Mouse (Mus musculus): ENCODE measurements around the gene Btbd9. TPM values are rescaled to one million over a fixed set of nuclear protein-coding genes. Genes with fewer than 3 reads are reported as not detected.

The Btbd9 gene
- polyA plus RNA-seq, 1 experiment = 21.0 TPM

GRCm38 (mm10) chr17:30181554-30181953 is 394.7 kb downstream of the Btbd9 start:
- no peak overlapping the region for H3K27ac ChIP-seq (ENCODE audit: control insufficient read depth, insufficient read depth, low read depth, low read length, poor library complexity)
- TF ChIP-seq CTCF (IDR thresholded peaks at IDR 0.05; ENCODE audit: control insufficient read depth, insufficient read depth, low read length) (no peak), POLR2A (IDR thresholded peaks at IDR 0.05; ENCODE audit: borderline replicate concordance, control insufficient read depth, low read depth, low read length) (no peak)
- no peaks in the 10 kb centered on the region for H3K4me1 ChIP-seq (ENCODE audit: control insufficient read depth, insufficient read depth, low read length)
- WGBS = 52% methylated on average over 4 of the region's 4 CpGs
- H3K4me3 ChIP-seq (replicated peaks; ENCODE audit: control insufficient read depth, low read depth, low read length) = no peak overlapping the region

GRCm38 (mm10) chr17:30180197-30180596 is 396.1 kb downstream of the Btbd9 start:
- TF ChIP-seq CTCF (IDR thresholded peaks at IDR 0.05; ENCODE audit: control insufficient read depth, insufficient read depth, low read length) (no peak), POLR2A (IDR thresholded peaks at IDR 0.05; ENCODE audit: borderline replicate concordance, control insufficient read depth, low read depth, low read length) (no peak)
- WGBS = 89% methylated on average over 6 of the region's 6 CpGs
- H3K4me1 ChIP-seq (ENCODE audit: control insufficient read depth, insufficient read depth, low read length) = no peaks in the 10 kb centered on the region
- no peak overlapping the region for H3K27ac ChIP-seq (ENCODE audit: control insufficient read depth, insufficient read depth, low read depth, low read length, poor library complexity)
- H3K4me3 ChIP-seq (replicated peaks; ENCODE audit: control insufficient read depth, low read depth, low read length) = no peak overlapping the region

DNA sequence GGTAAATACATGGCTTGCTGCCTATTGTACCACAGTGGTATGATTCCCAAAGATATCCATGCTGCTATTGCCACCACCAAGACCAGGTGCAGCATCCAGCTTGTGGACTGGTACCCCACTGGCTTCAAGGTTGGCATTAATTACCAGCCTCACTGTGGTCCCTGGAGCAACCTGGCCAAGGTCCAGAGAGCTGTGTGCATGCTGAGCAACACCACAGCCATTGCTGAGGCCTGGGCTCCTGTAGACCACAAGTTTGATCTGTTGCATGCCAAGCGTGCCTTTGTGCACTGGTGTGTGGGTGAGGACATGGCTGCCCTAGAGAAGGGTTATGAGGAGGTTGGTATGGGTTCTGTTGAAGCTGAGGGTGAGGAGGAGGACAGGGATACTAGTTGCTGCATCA is 397.9 kb downstream of the Btbd9 start:
- TF ChIP-seq CTCF (IDR thresholded peaks at IDR 0.05; ENCODE audit: control insufficient read depth, insufficient read depth, low read length) (no peak), POLR2A (IDR thresholded peaks at IDR 0.05; ENCODE audit: borderline replicate concordance, control insufficient read depth, low read depth, low read length) (no peak)
- H3K4me1 ChIP-seq (ENCODE audit: control insufficient read depth, insufficient read depth, low read length) = no peaks in the 10 kb centered on the region
- no peak overlapping the region for H3K27ac ChIP-seq (ENCODE audit: control insufficient read depth, insufficient read depth, low read depth, low read length, poor library complexity)
- WGBS = 73% methylated on average over 1 of the region's 1 CpGs
- no peak overlapping the region for H3K4me3 ChIP-seq (replicated peaks; ENCODE audit: control insufficient read depth, low read depth, low read length)

DNA sequence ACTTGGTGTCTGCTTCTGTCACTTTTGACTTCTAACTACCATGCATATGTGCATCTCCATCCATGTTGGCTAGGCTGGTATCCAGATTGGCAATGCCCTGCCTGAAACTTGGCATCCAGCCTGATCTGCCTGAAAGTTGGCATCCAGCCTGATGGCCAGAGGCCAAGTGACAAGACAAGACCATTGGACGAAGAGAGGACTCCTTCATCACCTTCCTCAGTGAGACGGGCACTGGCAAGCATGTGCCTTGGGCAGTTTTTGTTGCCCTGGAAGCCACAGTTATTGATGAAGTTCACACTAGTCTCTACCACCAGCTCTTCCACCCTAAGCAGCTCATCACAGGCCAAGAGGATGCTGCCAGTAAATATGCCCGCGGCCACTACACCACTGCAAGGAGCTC is 398.9 kb downstream of the Btbd9 start:
- Histone ChIP-seq H3K4me1 (ENCODE audit: control insufficient read depth, insufficient read depth, low read length) (no peaks in the 10 kb centered on the region), H3K4me3 (replicated peaks; ENCODE audit: control insufficient read depth, low read depth, low read length) (no peak overlapping the region), H3K27ac (ENCODE audit: control insufficient read depth, insufficient read depth, low read depth, low read length, poor library complexity) (no peak overlapping the region)
- TF ChIP-seq POLR2A (IDR thresholded peaks at IDR 0.05; ENCODE audit: borderline replicate concordance, control insufficient read depth, low read depth, low read length) (no peak), CTCF (IDR thresholded peaks at IDR 0.05; ENCODE audit: control insufficient read depth, insufficient read depth, low read length) (no peak)
- WGBS = 79% methylated on average over 4 of the region's 4 CpGs

Other genes with a start within 250 kb of the Btbd9 start
- gene Dnah8, start 47.9 kb upstream of the Btbd9 start, polyA plus RNA-seq (2011; ENCODE audit: insufficient read depth, insufficient read length, low replicate concordance, missing spikeins) = 9.6 and 24.6 TPM in 2 replicates
- 65.2 and 80.9 TPM in 2 replicates for gene Glo1, start 50.4 kb upstream of the Btbd9 start, polyA plus RNA-seq (2011; ENCODE audit: insufficient read depth, insufficient read length, low replicate concordance, missing spikeins)